Mouse (Mus musculus) forebrain, embryonic 16.5 days (tissue): ENCODE data around the gene Mtm1. TPM values are rescaled to one million over a fixed set of nuclear protein-coding genes. Genes with fewer than 3 reads are reported as not detected.

ENCODE experiments used
- ATAC-seq: fragments of 200-750 bp; cut with Nextera tagmentation; 2 replicates; pipeline ENCODE4 v1.8.0; 2017; ENCODE audit warnings: mild to moderate bottlenecking, moderate library complexity
- H3K27ac ChIP-seq: fragments of 300-500 bp; sonication (generic); 2 replicates; pipeline ENCODE4 v1.5.1; 2014; ENCODE audit warnings: low read length, control low read depth
- H3K27me3 ChIP-seq: fragments of 300-500 bp; sonication (generic); replicated peaks from 2 replicates; pipeline ENCODE4 v1.6.1; 2014; ENCODE audit warnings: low read length; ENCODE audit not compliant: control insufficient read depth, insufficient read depth
- H3K36me3 ChIP-seq: fragments of 300-500 bp; sonication (generic); 2 replicates; pipeline ENCODE4 v1.6.1; 2014; ENCODE audit not compliant: control insufficient read depth, insufficient read depth
- H3K4me1 ChIP-seq: fragments of 300-500 bp; sonication (generic); replicated peaks from 2 replicates; pipeline ENCODE4 v1.6.1; 2014; ENCODE audit warnings: low read length; ENCODE audit not compliant: control insufficient read depth, insufficient read depth
- H3K4me2 ChIP-seq: fragments of 300-500 bp; sonication (generic); 2 replicates; pipeline ENCODE4 v1.6.1; 2014; ENCODE audit warnings: mild to moderate bottlenecking, low read length, control low read depth
- H3K4me3 ChIP-seq: fragments of 300-500 bp; sonication (generic); replicated peaks from 2 replicates; pipeline ENCODE4 v1.5.1; 2014; ENCODE audit warnings: mild to moderate bottlenecking, low read length, control low read depth
- H3K9ac ChIP-seq: fragments of 300-500 bp; sonication (generic); replicated peaks from 2 replicates; pipeline ENCODE4 v1.6.1; 2014; ENCODE audit warnings: low read depth, low read length, control low read depth
- H3K9me3 ChIP-seq: fragments of 300-500 bp; sonication (generic); 2 replicates; pipeline ENCODE4 v1.6.1; 2016; ENCODE audit warnings: low read length; ENCODE audit not compliant: control insufficient read depth
- WGBS: fragments of 180-500 bp; shearing (Covaris S2); extraction: QIAGEN DNeasy Blood & Tissue Kit; methylation state at CpG from one replicate; pipeline ENCODE4 v1.1.7; 2014; 5-methylcytosine and 5-hydroxymethylcytosine counted together
- polyA plus RNA-seq: library from polyadenylated mRNA; unstranded; fragments of >200 nt; fragmentation: Nextera tagmentation; extraction: Ambion mirVana; gene quantifications from 2 replicates; pipeline ENCODE4 v1.2.1, GENCODE M21; 2015

Gene Mtm1
- polyA plus RNA-seq: 4.4 and 5.5 TPM in 2 replicates

GRCm38 (mm10) chrX:71210467-71210866, at the start of gene Mtm1:
Gene Mtm1, plus strand, starts transcription at chrX:71210767.
- H3K27me3 ChIP-seq: no peaks in the 10 kb centered on the region
- no peak within 1 kb of the TSS for H3K4me2 ChIP-seq
- no peak within 1 kb of the TSS for H3K9ac ChIP-seq
- no peak for ATAC-seq
- WGBS: 47% methylated on average over 1 of the region's 1 CpGs
- H3K4me1 ChIP-seq: no peaks in the 10 kb centered on the region
- no peak within 1 kb of the TSS for H3K27ac ChIP-seq
- no peaks in the 10 kb centered on the region for H3K9me3 ChIP-seq
- H3K4me3 ChIP-seq: no peak within 1 kb of the TSS
- no peaks in the 10 kb centered on the region for H3K36me3 ChIP-seq

DNA sequence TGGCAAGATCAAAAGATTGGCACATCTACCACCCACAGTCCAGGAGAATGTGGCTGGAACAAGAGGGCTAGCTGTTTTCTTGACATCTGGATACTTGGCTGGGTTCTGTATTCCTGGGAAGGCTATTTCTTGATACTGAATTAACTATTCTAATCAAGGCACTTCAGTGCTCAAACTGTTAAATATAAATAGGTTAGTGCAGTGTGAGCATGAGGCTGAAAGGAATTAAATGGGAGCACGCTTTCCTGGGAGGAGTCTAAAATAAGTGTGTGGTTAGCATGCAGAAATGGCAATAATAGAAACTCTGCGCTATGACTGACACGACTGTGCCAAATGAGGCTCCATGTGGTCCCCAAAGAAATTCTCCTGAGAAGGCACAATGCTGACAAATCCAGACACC, 29.0 kb upstream of the Mtm1 start:
- Histone ChIP-seq H3K9me3 (no peaks in the 10 kb centered on the region), H3K36me3 (no peaks in the 10 kb centered on the region), H3K9ac (no peak overlapping the region), H3K27me3 (no peaks in the 10 kb centered on the region), H3K4me3 (no peak overlapping the region), H3K4me2 (no peak overlapping the region), H3K4me1 (no peaks in the 10 kb centered on the region), H3K27ac (no peak overlapping the region)
- WGBS: 44% methylated on average over 3 of the region's 3 CpGs
- peak; percentile 52 for ATAC-seq

- Histone ChIP-seq H3K9me3 (no peaks in the 10 kb centered on the region), H3K4me2 (no peak overlapping the region)
- WGBS: 79% methylated on average over 4 of the region's 4 CpGs
Measured at GRCm38 (mm10) chrX:71183671-71184070, 26.9 kb upstream of the Mtm1 start.

GRCm38 (mm10) chrX:71186396-71186795, 24.2 kb upstream of the Mtm1 start:
- no peaks in the 10 kb centered on the region for H3K9me3 ChIP-seq
- no peak overlapping the region for H3K4me2 ChIP-seq
- WGBS: 60% methylated on average over 1 of the region's 1 CpGs
- H3K9ac ChIP-seq: no peak overlapping the region
- H3K36me3 ChIP-seq: no peaks in the 10 kb centered on the region
- H3K27me3 ChIP-seq: no peaks in the 10 kb centered on the region
- no peaks in the 10 kb centered on the region for H3K4me1 ChIP-seq
- no peak overlapping the region for H3K27ac ChIP-seq
- no peak overlapping the region for H3K4me3 ChIP-seq
- no peak for ATAC-seq

More at GRCm38 (mm10) chrX:71183671-71184070, 26.9 kb upstream of the Mtm1 start:
- Histone ChIP-seq H3K9ac (no peak overlapping the region), H3K4me3 (no peak overlapping the region), H3K4me1 (no peaks in the 10 kb centered on the region), H3K36me3 (no peaks in the 10 kb centered on the region), H3K27me3 (no peaks in the 10 kb centered on the region), H3K27ac (no peak overlapping the region)
- ATAC-seq: no peak

GRCm38 (mm10) chrX:71204776-71205175, 5.8 kb upstream of the Mtm1 start:
- 74% methylated on average over 2 of the region's 2 CpGs for WGBS
- H3K4me1 ChIP-seq: no peaks in the 10 kb centered on the region
- no peak overlapping the region for H3K4me3 ChIP-seq

GRCm38 (mm10) chrX:71205821-71206542, 4.6 kb upstream of the Mtm1 start:
- H3K27me3 ChIP-seq: no peaks in the 10 kb centered on the region
- H3K36me3 ChIP-seq: no peaks in the 10 kb centered on the region
- H3K9me3 ChIP-seq: no peaks in the 10 kb centered on the region
- 91% methylated on average over 1 of the region's 1 CpGs for WGBS
- no peaks in the 10 kb centered on the region for H3K4me1 ChIP-seq
- H3K9ac ChIP-seq: no peak overlapping the region
- no peak overlapping the region for H3K27ac ChIP-seq
- H3K4me3 ChIP-seq: no peak overlapping the region
- H3K4me2 ChIP-seq: no peak overlapping the region
- ATAC-seq: no peak

More at GRCm38 (mm10) chrX:71204776-71205175, 5.8 kb upstream of the Mtm1 start:
- ATAC-seq: no peak
- Histone ChIP-seq H3K9me3 (no peaks in the 10 kb centered on the region), H3K4me2 (no peak overlapping the region), H3K9ac (no peak overlapping the region), H3K27ac (no peak overlapping the region), H3K36me3 (no peaks in the 10 kb centered on the region), H3K27me3 (no peaks in the 10 kb centered on the region)

DNA sequence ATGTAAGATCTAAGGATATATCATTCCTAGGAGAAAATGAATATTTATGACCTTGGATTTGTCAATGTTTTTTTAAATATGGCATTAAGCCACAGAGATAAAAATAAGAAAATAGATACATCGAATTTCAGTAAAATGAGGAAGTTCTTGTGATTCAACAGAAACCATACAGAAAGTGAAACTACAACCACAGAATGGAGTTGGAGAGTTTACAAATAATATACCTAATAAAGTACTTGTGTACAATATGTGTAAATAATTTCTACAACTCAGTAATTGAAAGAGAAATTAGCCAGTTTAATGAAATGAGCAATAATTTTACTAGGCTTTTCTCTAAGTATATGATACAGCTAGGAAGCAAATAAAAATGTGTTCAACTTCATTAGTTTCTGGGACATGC, 4.0 kb upstream of the Mtm1 start:
- no peaks in the 10 kb centered on the region for H3K9me3 ChIP-seq
- no peaks in the 10 kb centered on the region for H3K36me3 ChIP-seq
- no peaks in the 10 kb centered on the region for H3K4me1 ChIP-seq
- ATAC-seq: no peak
- no peak overlapping the region for H3K9ac ChIP-seq
- no peaks in the 10 kb centered on the region for H3K27me3 ChIP-seq
- no peak overlapping the region for H3K4me3 ChIP-seq
- H3K4me2 ChIP-seq: no peak overlapping the region
- WGBS: 68% methylated on average over 1 of the region's 1 CpGs
- H3K27ac ChIP-seq: no peak overlapping the region

- 28% methylated on average over 4 of the region's 4 CpGs for WGBS
- H3K9me3 ChIP-seq: no peaks in the 10 kb centered on the region
- H3K9ac ChIP-seq: no peak overlapping the region
- H3K27ac ChIP-seq: no peak overlapping the region
- ATAC-seq: peak; percentile 18; the same call in 1 of the 2 replicates
- no peak overlapping the region for H3K4me3 ChIP-seq
- H3K4me1 ChIP-seq: no peaks in the 10 kb centered on the region
- H3K36me3 ChIP-seq: no peaks in the 10 kb centered on the region
- no peaks in the 10 kb centered on the region for H3K27me3 ChIP-seq
- no peak overlapping the region for H3K4me2 ChIP-seq
Measured at GRCm38 (mm10) chrX:71212911-71213310, 2.3 kb downstream of the Mtm1 start.

GRCm38 (mm10) chrX:71214441-71215112, 4.0 kb downstream of the Mtm1 start:
- H3K27ac ChIP-seq: no peak overlapping the region
- H3K9me3 ChIP-seq: no peaks in the 10 kb centered on the region
- H3K4me1 ChIP-seq: no peaks in the 10 kb centered on the region
- H3K36me3 ChIP-seq: no peaks in the 10 kb centered on the region
- H3K4me2 ChIP-seq: peak overlapping the region; percentile 71
- no peaks in the 10 kb centered on the region for H3K27me3 ChIP-seq
- H3K4me3 ChIP-seq: peak overlapping the region; percentile 53
- 14% methylated on average over 18 of the region's 20 CpGs for WGBS
- peak; percentile 93 for ATAC-seq
- H3K9ac ChIP-seq: peak overlapping the region; percentile 50
